Comparison of ENCODE assay signal across 10 mouse cellular contexts in the genomic region with DNA sequence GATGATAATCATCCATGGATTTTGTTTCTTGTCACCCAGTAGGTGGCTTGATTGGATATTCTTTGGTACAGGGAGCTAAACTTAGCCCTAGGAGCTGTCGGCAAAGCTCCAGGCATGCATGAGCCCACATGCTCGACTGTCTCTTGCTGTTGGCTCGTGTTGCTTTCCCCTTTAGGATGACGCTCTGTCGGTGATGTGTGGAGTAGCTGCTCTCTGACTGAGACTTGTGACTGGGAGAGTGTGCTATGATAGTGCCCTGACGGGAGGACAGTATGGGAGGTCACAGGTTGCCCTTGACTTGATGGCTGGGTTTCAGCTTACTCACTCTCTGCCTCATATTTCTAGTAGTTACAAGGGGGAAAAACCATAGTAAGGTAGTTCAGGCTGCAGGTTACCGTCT.
A peak's percentile ranks its signal among the peaks of the same experiment; 100 is the strongest.
DNase-seq lines count a peak whose midpoint lies in the region; ATAC-seq and TF ChIP-seq lines count a peak whose summit lies in the region.
"Had no signal": no experiment of that assay in that cellular context is flagged by ENCODE, and none has a peak within 500 bp of the region (broad histone marks: within the 10 kb centered on the region; RNA-seq: fewer than 3 reads in every experiment).

No protein-coding gene starts in this region.

- peaks cover 46% of the 10 kb centered on the region for H3K4me1 ChIP-seq in heart, embryonic 15.5 days (replicated peaks)

- H3K9ac ChIP-seq in heart, embryonic 15.5 days, result no peak overlapping the region
- H3K9ac ChIP-seq: hindbrain, embryonic 13.5 days had no signal

- DNase-seq in cerebellum, postnatal 10 days, result peak; percentile 52 to 61
- peak; percentile 51 to 52 for DNase-seq in layer of hippocampus, adult 2 months (ENCODE audit: low spot score in 2 of 2)
- DNase-seq in layer of hippocampus, adult 9-10 months (ENCODE audit: low spot score), result no peak
- DNase-seq in right cerebral cortex, postnatal 25 days, result peak; percentile 54
- no peak for DNase-seq in ovary, adult 18-20 months (ENCODE audit: low spot score)
- DNase-seq in spleen, postnatal 10 days (ENCODE audit: low spot score in 2 of 2), result no peak
- DNase-seq: lung, postnatal 10 days had no signal

- peak; percentile 53 for TF ChIP-seq CTCF in layer of hippocampus, adult 2 months (conservative IDR thresholded peaks at IDR 0.05)

- 48% methylated on average over 7 of the region's 7 CpGs for WGBS in heart, embryonic 15.5 days

- H3K36me3 ChIP-seq in heart, embryonic 15.5 days, result peaks cover 11% of the 10 kb centered on the region

- no peaks in the 10 kb centered on the region for H3K27me3 ChIP-seq in heart, embryonic 15.5 days
- H3K27me3 ChIP-seq: hindbrain, embryonic 13.5 days had no signal

- no peaks in the 10 kb centered on the region for H3K9me3 ChIP-seq in heart, embryonic 15.5 days (replicated peaks)
- H3K9me3 ChIP-seq: hindbrain, embryonic 13.5 days had no signal

- peak overlapping the region; percentile 66 for H3K27ac ChIP-seq in layer of hippocampus, adult 2 months
- H3K27ac ChIP-seq in heart, embryonic 15.5 days, result peak overlapping the region; percentile 87

- ATAC-seq in cerebellum, adult (ENCODE audit: insufficient number of reproducible peaks, low FRiP score, low TSS enrichment), result no peak
- peak; percentile 85; the same call in 1 of the 2 replicates for ATAC-seq in heart, embryonic 15.5 days (replicated peaks; ENCODE audit: insufficient number of reproducible peaks, insufficient read depth, low FRiP score, low read depth)

- H3K4me3 ChIP-seq in layer of hippocampus, adult 2 months, result no peak overlapping the region
- H3K4me3 ChIP-seq in heart, embryonic 15.5 days, result no peak overlapping the region
- H3K4me3 ChIP-seq: hindbrain, embryonic 13.5 days had no signal

- H3K4me2 ChIP-seq in heart, embryonic 15.5 days, result no peak overlapping the region
- H3K4me2 ChIP-seq: hindbrain, embryonic 13.5 days had no signal

Comparison
In these comparisons a context has a peak if more than half of its experiments do, and no peak if none do; other contexts are left out.
1. DNase-seq: peak in cerebellum, postnatal 10 days (2 of 2), layer of hippocampus, adult 2 months (2 of 2) and right cerebral cortex, postnatal 25 days (single experiment); none in layer of hippocampus, adult 9-10 months (single experiment), ovary, adult 18-20 months (single experiment) and spleen, postnatal 10 days (0 of 2).